Mouse (Mus musculus) cerebellum, postnatal 36 days (tissue): ENCODE results near the gene Gsdma.

Experiments
- DNase-seq, 2 experiments: peaks; one replicate each; pipeline ENCODE4 v3.0.0; 2021 to 2022; ENCODE audit warnings: mixed read lengths in 2 of 2

Gsdma gene

DNA sequence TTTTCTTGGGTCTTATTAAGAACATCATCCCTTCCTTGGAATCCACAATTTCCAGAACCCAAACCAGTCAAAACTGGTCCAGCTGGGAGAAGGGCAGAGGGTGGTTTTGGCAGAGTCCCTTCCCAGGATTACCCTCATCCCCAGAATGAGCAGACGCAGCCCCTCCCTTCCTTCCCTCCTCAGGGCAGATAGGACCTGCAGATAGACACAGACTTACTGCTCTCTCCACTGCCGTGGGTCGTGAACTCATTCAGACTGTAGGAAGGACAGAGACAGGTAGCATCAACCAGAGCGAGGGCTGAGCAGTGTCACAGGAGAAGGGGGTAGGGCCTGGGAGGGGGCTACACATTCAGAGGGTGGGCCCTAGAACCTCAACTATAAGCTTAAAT, 46.9 kb downstream of the Gsdma start:
- DNase-seq = no peak

- DNase-seq = peak; percentile 39 to 45
These were observed 47.9 kb downstream of the Gsdma start for GRCm38 (mm10) chr11:98712009-98712408.

DNA sequence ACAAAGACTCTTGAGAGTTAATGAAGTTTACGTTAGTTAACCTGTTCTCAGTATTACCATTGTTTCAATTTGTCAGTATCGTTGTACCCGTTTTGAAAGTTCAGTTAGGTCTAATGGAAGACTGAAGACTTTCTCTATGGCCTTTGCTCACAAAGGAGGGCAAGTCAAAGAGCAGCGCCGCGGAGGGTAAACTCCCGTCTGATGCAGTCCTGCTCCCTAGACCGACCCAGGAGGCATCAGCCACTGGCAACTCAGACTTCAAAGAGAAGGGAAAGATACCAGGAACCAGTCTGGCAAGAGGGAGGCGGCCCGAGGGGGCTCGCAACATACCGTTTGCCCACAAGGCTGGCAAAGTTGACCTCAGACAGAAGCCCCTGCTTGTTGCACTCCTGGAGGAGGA, 49.6 kb downstream of the Gsdma start:
- DNase-seq = no peak

- no peak for DNase-seq
These were observed 51.8 kb downstream of the Gsdma start for GRCm38 (mm10) chr11:98715946-98716345.

DNA sequence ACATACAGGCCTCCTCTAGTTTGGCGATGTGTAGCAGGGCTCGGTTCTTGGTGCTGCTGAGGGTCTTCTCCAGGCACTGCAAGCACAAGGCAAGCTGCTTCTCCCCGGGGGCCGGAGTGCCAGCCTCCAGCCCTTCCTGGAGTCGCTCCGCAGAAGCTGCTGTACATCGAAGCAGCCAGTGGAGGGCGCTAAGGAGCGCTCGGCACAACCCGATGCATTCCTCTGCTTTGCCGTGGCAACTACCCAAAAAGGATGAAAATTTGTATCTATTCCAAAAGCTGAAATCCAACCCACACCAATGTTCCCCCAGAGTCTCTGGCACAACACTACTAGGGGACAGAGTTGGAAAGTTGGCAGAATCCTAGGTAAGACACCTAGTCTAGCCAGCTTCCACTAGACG, 53.8 kb downstream of the Gsdma start:
- peak; percentile 86 to 89 for DNase-seq

DNA sequence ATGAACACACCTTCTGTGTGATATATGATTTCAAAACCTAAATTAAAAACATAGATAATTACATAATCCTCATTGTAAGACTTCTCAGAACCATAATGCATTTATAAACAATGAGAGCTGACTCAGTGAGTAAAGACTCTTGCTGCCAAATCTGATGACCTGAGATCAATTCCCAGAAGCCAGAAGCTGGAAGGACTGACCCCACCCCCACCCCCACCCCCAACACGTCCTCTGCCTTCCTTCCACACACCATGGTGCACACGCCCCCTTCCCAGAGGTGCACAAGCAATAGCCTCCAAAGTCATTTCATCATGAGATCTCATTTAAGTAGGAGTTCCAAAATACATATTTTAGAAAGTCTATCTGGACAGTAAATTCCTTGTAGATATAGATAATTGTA, 56.6 kb downstream of the Gsdma start:
- DNase-seq = no peak

DNA sequence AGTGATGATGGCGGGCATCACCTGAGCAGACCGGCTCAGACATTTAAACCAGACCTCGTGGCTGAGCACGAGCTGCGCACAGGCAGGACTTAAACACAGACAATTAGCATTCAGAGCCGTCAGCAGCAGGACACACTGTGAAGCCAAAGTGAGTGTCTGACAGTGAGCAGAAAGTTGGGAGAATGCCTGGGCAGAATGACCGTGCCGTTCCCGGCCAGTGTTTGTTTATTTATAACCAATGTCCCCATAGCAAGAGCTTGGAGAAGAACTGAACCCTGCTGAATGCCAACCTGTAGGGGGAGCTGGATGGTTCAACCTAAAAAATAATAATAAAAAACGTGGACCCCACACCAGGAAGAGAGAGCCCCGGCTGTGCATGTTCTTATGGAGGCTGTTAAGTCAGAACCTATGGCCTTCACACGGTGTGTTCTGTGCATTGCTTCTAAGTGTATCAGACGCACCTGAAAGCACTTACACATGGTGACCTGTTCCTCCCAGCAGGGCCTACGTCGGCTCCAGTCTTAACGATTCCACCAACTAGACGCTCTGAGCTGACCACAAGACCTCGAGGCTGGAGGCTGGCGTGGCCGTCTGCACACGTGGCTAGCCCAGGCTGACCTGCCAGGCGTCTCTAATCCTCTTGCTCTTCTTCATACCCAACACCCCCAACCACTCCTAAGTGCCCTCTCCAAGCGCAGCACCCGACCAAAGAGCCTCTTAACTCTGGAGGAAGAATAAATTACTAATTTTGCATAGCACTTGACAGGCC, 57.5 kb downstream of the Gsdma start:
- peak; percentile 61 to 70 for DNase-seq

- no peak for DNase-seq
These were observed 58.9 kb downstream of the Gsdma start for GRCm38 (mm10) chr11:98723098-98723497.

- no peak for DNase-seq
These were observed 61.9 kb downstream of the Gsdma start for GRCm38 (mm10) chr11:98725926-98726506.
